Mouse (Mus musculus) MN1 (cell line): ENCODE results near the gene Siah3.

Source experiments
- DNase-seq: peaks from one replicate; pipeline ENCODE4 v3.0.0-alpha.2; 2016; ENCODE audit warnings: low spot score

Gene Siah3

DNA sequence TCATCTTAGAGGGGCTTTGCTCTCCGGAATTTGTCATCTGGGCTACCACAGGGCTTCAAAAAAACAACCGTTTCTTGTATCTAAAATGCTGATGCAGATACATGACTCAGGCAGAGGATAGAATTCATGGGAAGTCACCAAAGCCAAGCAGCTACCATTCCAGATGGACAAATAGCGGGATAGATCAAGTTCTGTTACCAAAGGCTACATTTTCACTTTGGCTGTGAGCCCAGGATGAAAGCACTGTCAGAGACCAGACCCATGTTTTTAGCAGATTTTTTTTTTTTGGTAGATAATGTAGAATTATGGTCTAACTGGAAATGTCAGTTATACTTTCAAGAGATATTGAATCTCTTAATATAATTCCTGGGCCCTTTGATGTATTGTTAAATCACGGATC lies 7.4 kb downstream of the Siah3 start:
- peak; percentile 80 for DNase-seq

DNA sequence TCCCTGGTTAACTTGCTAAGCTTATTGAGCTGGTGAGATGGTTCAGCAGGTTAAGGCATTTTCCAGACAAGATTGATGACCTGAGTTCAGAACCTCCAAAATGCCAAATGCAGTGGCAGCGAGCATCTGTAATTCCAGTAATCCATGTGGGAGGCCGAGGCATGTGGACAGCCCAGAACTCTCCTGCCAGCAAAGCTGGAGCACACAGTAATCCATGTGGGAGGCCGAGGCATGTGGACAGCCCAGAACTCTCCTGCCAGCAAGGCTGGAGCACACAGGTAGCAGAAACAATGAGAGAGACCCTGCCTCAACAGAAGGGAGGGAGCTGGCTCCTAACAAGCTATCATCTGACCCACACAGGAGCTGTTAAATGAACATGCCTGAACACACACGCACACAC lies 13.2 kb downstream of the Siah3 start:
- no peak for DNase-seq

DNA sequence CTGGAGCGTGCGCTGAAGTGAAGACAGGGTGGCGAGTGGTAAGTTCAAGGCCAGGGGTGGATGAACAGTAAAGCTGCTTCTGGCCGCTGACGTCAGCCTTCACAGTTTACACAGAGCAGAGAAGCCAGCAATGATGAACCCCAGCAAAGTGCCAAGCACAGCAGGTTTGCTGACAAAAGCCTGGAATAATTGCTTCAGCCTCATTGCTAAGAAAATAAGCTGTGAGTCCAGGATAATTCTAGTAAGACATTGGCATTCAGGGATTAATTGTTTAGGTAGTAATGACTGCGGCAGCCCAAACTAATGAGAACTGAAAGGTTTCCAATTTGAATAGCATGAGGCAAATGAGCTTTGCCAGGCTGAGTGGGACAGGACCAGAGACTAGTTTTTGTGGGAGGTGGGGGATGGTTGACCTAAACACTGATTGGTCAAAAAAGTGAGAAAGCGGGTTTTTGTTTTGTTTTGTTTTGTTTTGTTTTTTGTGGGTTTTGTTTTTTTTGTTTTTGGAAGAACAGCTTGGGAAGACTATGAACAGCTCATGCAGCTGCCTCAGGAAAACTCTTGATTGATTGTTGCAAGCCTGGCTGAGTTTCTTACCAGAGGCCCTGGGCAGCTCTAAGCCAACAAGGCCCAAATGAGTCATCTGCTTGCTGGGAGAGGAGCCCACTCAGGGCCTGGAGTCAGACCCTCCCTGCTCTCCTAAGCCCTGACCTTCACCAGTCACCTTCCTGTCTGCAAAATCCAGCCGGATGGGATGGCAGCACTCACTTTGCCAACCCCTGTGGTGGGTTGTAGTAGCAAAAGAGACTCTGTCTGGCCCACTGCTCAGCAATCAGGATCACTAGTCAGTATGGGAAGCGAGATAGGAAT lies 17.5 kb downstream of the Siah3 start:
- DNase-seq: peak; percentile 24

DNA sequence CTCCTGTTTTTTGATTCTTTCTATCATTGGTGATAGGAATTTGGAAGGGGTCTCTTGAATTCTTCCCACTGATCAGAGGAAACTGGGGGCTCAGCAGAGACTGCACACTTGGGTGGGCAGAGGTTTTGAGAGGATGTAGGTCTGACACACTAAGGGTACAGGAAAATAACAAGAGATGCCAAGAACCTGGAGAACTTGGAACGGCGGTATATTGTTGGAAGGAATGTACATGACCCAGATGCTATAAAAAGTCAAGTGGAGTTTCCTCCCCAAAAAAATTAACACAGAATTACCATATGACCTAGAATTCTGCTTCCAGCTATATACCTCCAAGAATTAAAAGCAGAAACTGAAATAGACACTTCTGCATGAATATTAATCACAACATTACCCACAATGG lies 20.1 kb downstream of the Siah3 start:
- DNase-seq: no peak

DNA sequence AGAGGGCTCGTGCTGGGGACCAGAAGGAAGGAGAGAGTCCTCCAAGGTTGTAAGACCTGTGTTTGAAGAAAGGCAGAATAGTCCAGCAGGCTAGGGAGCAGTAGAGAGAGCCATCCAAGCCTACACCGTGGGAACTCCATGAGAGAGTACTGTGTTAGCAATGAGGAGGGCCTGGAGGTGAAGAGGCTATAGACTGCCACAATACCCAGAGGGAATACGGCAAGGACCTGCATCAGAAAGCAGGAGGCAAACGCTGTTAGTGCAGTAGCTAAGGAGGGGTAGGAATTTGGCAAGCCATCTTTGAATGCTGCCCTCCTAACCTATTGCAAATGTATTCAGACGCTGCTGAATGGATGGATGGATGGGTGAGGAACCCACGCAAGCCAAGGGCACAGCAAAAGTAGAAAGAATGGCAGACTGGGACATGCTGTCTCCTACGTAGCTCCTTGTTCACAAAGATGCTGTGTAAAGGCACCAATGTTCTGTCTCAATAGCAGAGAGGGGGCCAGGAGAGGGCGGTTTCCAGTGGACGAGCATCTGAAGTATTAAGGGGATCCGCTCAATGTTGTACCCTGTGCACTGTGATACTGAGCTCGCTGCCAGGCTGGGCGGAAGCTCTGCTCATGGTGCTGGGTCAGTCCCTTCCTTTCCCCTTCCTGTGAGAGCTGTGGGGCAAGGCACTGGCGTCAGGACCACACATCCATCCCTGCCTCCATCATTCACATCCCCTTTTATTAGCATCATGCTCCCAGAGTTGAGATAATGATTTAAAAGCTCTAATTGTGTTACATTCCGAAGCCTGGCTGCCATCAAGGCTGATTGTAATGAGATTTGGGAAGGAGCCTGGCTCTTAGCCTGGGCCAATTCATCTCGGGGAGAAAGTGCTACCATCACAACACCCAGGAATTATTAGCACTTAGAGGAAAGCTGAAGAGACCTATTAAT lies 26.7 kb downstream of the Siah3 start:
- DNase-seq: peak; percentile 76

DNA sequence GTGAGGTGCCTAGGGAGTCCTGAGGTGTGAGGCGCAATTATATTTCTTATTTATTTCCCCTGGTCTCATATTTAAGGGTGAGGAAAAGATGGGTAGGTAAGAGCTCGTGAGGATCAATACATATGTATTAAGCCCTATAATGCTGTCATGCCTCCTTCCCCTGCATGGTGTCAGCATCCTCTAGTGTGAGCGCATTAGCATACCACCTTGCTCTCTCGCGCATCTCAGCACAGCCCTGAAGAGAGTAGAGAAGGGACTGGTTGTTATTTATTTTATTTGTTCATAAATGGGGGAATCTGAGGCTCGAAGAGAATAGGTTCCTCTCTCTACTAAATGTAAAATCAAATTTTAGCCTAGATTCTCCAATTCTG lies 27.4 kb downstream of the Siah3 start:
- DNase-seq: no peak

DNA sequence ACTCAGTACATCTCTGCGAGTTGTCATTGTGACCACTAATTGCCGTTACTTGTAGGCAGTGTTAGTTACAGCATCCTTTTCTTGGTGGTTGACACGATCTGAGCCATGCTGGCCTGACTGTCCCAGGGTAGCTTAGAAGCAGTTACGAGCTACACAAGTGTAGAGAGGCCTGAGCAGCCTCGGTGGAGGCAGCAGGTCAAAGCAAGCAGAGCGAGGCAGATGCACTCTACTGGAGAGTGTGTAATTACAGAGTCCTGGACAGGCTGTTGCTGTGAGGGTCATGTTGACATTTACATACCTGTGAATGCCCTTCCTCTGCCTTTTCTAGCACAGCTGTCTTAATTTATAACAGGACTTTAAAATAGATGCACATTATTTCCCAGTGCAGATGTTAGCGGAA lies 32.1 kb downstream of the Siah3 start:
- no peak for DNase-seq

DNA sequence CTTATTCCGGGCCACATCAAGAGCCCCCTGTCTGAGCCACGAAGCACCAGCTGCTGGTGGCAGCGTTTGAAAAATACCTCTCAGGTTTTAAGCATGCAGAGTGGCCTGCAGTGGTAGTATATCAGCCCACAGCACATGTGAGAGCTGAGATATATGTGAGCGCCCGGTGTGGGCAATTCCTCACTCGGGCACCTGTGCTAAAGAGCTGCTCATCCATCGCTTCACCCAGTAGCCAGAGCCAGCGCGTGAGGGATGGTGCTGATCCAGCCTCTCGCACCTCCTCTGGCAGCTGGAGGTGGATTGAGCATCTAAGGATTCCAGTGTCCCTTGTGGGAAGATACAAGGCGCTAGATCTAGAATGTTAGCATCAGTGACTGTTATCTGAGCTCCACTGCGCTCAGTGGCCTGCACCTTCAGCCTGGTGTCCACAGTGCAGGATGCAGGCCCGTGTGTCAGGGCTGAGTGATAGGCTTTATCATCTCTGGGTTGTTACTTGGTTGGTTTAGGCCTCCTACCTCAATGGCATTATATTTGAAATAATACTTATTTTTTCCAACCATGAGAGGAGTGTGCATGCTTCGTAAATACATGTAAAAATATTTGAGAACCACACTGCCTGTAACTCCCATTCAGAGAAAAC lies 37.9 kb downstream of the Siah3 start:
- no peak for DNase-seq

DNA sequence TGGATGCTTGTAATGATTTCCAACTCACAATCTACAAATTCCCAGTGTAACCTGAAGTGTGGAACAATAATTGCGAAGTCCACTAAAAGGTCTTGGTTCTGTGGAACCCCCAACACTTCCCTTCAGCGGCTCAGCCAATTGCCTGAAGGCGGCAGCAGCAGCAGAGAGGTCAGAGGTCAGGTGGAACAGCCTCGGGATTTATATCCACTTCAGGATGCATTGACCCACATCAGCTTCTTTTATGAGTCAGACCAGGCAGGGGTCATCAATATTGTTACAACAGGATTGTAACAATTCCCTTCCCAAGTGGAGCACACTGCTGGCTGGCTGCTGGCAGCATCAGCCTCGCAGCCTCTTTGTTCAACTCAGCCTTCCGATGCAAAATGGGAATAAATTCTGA lies 39.1 kb downstream of the Siah3 start:
- DNase-seq: no peak

DNA sequence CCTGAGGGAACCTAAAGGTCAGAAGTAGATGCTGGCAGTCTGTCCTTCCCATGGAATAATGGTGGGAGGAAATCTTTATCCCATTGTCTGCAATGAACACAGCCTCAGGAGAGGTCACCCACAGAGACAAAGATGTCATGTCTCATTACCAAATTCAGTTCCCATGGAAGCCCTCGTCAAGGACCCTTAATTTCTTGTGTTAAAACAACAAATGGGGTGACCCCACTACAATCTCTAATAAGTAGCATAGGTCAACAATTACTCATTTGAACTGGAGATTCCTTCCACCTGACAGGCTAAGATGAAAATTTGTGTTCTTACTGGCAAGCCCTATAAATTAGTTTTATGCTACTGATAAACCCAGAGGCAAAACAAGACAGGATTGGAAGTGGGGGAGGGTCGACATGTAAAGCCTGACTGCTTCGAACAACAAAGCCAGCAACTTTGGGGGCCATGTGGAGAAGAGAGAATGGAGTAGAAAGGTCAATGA lies 45.8 kb downstream of the Siah3 start:
- no peak for DNase-seq

DNA sequence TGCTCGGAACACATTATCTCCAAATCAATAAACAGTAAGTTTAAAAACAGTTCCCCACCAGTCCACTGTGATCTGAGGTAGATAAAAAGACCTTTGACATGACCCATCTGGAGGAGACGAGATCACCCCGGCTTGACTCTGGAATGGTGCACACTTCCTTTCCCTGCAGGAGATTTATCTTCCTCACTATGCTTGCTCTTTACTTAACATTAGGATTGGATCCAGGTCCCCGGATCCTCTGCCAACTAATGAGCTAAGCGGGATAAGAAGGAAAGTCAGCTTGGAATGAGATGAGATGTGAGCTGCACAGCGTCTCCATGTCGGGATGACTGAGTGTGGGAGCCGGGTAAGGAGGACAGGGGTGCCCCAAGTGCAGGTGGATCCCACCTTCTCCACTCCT lies 46.7 kb downstream of the Siah3 start:
- peak; percentile 70 for DNase-seq

DNA sequence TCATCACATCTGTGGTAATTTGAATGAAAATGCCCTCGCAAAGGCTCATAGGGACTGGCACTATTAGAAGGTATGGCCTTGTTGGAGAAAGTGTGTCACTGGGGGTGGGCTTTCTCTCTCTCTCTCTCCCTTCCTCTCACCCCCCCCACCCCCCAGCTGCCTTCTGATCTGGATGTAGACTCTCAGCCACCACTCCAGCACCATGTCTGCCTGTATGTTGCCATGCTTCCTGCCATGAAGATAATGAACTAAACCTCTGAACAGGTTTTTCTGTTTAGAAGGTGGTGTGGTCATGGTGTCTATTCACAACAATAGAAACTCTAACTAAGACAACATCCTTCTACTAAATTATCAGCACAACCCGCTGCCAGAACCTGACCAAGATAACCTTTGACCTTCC lies 48.5 kb downstream of the Siah3 start:
- DNase-seq: no peak

DNA sequence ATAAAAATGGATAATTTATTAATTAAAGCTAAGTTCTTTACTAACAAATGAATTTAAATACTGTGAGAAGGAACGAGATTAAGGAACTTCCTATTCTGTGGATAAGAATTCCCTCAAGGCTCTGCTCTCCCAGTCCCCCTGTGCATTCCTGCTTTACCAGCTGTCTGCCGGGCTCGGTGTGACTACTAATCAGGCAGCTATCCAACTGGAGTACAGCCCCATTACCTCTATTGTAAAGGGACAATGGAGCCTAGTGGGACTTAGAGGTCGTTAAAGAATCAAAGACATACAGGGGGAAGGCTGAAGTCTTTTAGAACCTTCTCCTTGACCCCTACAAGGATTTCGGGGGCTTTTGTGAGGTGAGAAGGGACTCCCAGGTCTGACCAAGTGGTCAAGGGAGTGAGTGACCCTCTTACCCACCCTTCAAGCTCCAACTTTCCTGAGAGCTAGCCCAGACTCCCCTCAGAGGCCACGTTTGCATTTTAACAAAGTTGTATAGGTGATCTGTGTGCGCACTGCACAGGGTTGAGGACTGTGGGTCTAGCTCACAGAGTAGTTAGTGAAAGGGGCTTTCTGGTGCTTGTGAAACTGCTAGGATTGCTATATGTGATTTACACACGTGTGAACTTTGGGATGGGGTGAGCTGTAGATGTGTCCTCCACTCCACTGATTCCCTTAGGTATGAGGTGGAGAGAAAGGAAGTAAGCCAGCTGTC lies 49.5 kb downstream of the Siah3 start:
- no peak for DNase-seq

DNA sequence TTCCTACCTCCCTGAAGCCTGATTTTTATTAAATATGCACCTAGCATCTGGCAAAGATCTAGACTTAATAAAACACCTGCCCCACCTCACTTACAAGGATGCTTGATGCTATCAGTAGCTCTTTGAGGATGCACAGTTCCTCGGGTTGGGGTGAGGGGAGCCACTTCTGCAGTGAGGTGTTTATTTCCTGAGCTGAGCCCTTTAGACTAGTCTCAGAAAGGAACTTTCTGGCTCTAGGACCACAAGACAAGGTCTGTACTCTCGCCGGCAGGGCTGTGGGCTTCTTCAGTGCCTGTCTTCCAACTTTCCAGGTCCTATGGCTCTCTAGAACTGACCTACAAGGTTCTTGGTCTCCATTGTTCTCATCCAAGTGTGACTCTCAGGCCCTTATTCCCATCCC lies 50.5 kb downstream of the Siah3 start:
- DNase-seq: no peak

DNA sequence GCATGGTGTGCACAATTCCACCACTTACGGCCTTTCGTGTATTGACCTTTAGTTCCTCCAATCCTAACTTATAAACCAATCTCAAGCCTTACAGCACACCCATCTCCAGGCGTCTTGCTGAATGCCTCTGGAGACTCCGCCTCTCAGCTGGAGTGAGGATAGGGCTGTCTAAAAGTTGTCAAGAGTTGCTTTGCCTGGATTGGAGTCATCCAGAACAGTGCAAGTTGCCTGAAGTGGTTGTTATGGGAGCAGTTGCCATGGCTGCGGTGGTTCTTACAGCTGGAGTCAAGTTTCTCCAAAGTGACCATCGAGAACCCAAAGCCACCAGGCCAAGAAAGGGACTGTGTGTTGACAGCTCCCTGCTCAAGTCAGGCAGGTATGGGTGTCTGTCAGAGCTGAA lies 54.3 kb downstream of the Siah3 start:
- no peak for DNase-seq

DNA sequence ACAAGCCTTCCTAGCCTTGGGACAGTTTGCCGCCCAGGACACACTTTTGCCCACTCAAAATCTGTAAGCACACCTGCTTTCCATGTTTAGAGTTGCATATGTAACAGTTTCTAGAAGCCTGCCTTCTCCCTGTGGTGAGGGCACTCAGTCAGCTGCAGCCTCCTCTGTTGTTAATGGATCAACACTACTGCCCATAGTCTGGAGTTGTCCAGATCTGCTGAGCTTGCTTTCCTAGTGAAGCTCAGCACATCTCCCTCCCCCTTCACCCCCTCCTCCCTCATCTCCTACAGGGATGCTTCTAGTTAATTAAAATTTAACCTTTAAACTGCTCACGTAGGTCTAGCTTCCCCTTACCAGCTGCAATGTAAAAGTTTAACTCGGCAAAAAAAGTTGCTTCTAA lies 57.2 kb downstream of the Siah3 start:
- DNase-seq: no peak

DNA sequence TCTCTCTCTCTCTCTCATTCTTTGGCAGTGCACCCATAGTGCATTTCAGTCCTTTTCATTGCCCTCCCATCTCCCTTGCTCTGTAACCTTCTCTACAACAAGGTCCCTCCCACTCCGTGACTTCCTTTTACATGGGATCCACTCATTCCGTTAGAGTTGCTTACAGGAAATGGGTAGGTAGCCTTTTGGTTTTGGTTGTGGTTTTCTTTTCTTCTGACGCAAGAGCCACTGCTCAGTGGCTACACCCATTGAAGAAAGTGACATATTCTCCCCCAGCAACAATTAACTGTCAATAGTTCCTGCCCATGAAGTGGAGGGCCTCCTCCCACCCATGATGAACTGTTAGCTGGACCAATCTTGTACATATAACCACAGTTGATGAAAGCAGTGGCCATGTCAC lies 60.4 kb downstream of the Siah3 start:
- no peak for DNase-seq

DNA sequence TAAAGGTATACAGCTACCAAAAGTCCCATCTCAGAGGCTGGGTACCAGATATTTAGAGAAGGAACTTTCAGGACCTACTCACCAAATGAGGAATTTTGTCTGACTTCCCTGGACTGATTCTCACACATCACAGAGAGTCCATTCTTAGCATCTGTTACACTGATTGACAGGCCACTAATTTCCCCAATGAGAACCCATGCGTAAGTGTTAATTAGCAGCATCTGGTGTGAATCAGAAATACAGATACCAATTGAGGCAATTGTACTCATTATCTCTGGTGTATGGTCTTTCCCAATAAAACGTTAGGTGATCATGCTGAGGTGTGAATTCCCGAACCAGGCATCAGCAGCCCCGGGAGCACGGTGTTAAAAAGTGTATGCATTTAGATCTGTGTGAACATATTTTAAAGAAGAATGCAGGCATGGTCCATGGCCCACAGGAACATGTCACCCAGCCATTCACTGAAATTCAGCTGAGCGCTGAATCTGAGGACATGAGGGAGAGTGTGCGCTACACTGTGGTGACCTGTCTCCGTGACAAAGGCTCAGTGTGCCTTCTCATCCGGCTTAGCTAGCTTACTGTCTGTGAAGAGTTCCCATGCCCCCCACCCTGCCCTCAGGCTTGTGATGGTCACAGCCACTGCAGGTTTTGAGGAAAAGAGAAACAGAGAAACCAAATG lies 61.3 kb downstream of the Siah3 start:
- DNase-seq: no peak

DNA sequence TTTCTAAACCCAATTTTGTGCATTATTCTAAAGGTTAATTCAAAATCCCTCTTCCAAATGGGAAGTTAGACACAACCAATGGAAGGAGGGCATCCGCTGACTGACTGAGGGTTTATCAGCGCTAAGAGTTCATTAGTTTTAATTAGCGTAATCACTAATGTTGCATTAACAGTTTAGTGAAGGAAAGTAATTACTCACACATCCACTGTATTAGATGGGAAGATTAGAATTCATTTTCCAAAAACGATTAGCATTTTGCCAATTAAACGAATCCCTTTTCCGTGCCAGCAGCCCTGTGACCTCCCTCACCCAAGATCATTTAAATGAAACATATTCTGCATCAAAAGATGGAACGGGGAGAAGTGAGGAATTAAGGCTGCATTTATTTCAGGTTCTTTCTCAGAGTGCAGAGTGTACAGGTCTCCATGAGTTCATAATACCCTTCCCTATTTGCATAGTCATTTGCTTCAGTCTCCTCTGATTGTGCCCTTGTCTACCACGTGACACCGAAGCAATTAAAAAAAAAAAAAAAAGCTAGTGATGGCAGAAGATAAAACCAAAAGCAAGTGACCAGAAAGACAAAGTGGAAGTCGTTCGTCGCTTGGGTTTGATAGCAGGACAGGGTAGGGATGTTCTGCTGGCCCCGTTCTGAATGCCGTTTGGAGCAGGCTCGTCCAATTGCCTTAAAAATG lies 62.6 kb downstream of the Siah3 start:
- peak; percentile 19 for DNase-seq

DNA sequence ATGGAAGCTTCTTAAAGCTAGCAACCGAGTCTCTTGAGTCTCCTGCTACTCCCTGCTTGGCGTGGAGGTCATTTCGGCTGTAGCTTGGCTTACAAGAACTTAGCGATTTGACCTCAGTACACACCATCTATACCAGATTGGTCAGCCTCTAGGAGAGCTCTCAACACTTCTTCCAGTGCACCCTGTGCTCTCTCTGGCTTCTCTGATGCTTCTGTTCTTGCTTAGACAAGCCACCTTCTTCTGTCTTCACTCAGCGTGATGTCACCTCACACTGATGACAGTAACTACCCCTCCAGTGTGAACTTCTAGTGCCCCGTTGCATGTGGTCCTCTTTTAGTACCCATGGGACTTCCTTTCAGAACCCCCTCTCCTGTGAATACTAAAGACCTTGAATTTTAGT lies 63.1 kb downstream of the Siah3 start:
- no peak for DNase-seq

DNA sequence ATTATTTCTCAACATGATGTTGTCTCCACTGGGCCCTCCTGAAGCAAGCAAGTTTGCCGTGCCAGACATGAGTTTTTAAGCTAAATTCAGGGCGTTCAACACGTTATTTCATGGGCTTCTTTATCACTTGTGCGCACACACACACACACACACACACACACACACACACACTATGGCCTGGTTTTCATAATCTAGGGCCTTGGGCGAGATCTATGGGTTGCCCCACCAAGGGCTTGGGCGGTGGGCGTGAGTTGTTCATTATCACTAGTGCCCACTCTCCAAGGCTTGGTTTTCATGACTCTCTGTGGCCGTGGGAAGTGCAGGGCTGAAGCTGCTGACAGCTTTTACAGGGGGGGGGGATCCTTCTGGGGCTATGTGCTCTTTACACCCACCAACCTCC lies 63.9 kb downstream of the Siah3 start:
- no peak for DNase-seq
